Mouse (Mus musculus): Measurements from ENCODE around the gene Spata33. TPM values are rescaled to one million over a fixed set of nuclear protein-coding genes. Genes with fewer than 3 reads are reported as not detected.

Spata33 gene
- total and polyA plus RNA-seq, 3 experiments = 1.2 to 1.4 TPM; not detected in 1

GRCm38 (mm10) chr8:123181391-123181790 is 31.2 kb upstream of the Spata33 start:
- H3K27ac ChIP-seq (ENCODE audit: control insufficient read depth, low read depth, low read length) = no peak overlapping the region
- H3K36me3 ChIP-seq (ENCODE audit: control insufficient read depth in 1 of 2, insufficient read depth in 2 of 2, low read length in 2 of 2) = no peaks in the 10 kb centered on the region
- H3K9me3 ChIP-seq (replicated peaks; ENCODE audit: insufficient read depth, low read length) = no peaks in the 10 kb centered on the region
- DNase-seq (ENCODE audit: low read depth, low spot score) = no peak
- H3K9ac ChIP-seq (ENCODE audit: control insufficient read depth, low read depth, low read length, poor library complexity, severe bottlenecking) = no peak overlapping the region
- H3K27me3 ChIP-seq (ENCODE audit: control insufficient read depth in 1 of 2, insufficient read depth in 2 of 2, low read length in 2 of 2) = 0 out of 4 replicates have a peak, but pooled peaks cover 0 to 1% of the 10 kb centered on the region in 2 experiments
- no peaks in the 10 kb centered on the region for H3K4me1 ChIP-seq (ENCODE audit: control insufficient read depth in 1 of 2, insufficient read depth in 2 of 2, low read length in 2 of 2)
- H3K4me3 ChIP-seq (ENCODE audit: control insufficient read depth in 1 of 2, insufficient read depth in 1 of 2, low read depth in 2 of 2, low read length in 2 of 2) = no peak overlapping the region
- no peak for TF ChIP-seq MAFK (IDR thresholded peaks at IDR 0.05; ENCODE audit: borderline replicate concordance, low read depth, low read length)
- no peak for TF ChIP-seq NELFE (IDR thresholded peaks at IDR 0.05; ENCODE audit: low read depth, low read length)
- no peak for TF ChIP-seq JUND (IDR thresholded peaks at IDR 0.05; ENCODE audit: low read depth, low read length)
- TF ChIP-seq TAL1 (IDR thresholded peaks at IDR 0.05; ENCODE audit: low read length) = no peak
- no peak for TF ChIP-seq E2F4 (IDR thresholded peaks at IDR 0.05; ENCODE audit: borderline replicate concordance, low read depth, low read length)
- TF ChIP-seq ZKSCAN1 (IDR thresholded peaks at IDR 0.05; ENCODE audit: low read depth, low read length) = no peak
- no peak for TF ChIP-seq ZNF384 (IDR thresholded peaks at IDR 0.05; ENCODE audit: low read depth, low read length)
- no peak for TF ChIP-seq SMC3 (IDR thresholded peaks at IDR 0.05; ENCODE audit: low read depth, low read length)
- TF ChIP-seq POLR2AphosphoS5 (IDR thresholded peaks at IDR 0.05; ENCODE audit: borderline replicate concordance, low read depth, low read length) = no peak
- no peak for TF ChIP-seq ELF1 (IDR thresholded peaks at IDR 0.05; ENCODE audit: low read depth, low read length)
- no peak for TF ChIP-seq EP300 (IDR thresholded peaks at IDR 0.05; ENCODE audit: low read depth in 1 of 2, low read length in 2 of 2)
- no peak for TF ChIP-seq SIN3A (IDR thresholded peaks at IDR 0.05; ENCODE audit: low read length)
- TF ChIP-seq CTCF (IDR thresholded peaks at IDR 0.05 in 2 of 3, conservative IDR thresholded peaks at IDR 0.05 in 1 of 3; ENCODE audit: control insufficient read depth in 1 of 3, insufficient read depth in 1 of 3, low read depth in 2 of 3, low read length in 3 of 3, poor library complexity in 1 of 3, severe bottlenecking in 1 of 3) = no peak
- TF ChIP-seq USF2 (IDR thresholded peaks at IDR 0.05; ENCODE audit: borderline replicate concordance in 1 of 2, insufficient read depth in 1 of 2, low read depth in 1 of 2, low read length in 2 of 2) = no peak
- TF ChIP-seq POLR2A (IDR thresholded peaks at IDR 0.05; ENCODE audit: control insufficient read depth in 1 of 2, insufficient read depth in 1 of 2, low read depth in 1 of 2, low read length in 2 of 2, poor library complexity in 1 of 2) = no peak
- TF ChIP-seq HCFC1 (IDR thresholded peaks at IDR 0.05; ENCODE audit: low read depth, low read length) = no peak
- TF ChIP-seq POLR2AphosphoS2 (IDR thresholded peaks at IDR 0.05; ENCODE audit: low read length) = no peak
- H3K79me2 ChIP-seq (ENCODE audit: control insufficient read depth, insufficient read depth, low read length, poor library complexity) = no peaks in the 10 kb centered on the region

GRCm38 (mm10) chr8:123185566-123186409 is 26.8 kb upstream of the Spata33 start, which contains the start of gene Dpep1:
Gene Dpep1 (plus strand): TSS chr8:123186242.
- Histone ChIP-seq H3K36me3 (ENCODE audit: control insufficient read depth in 1 of 2, insufficient read depth in 2 of 2, low read length in 2 of 2) (peaks cover 0 to 6% of the 10 kb centered on the region in 2 experiments; a peak in 2 of 4 replicates), H3K9ac (ENCODE audit: control insufficient read depth, low read depth, low read length, poor library complexity, severe bottlenecking) (no peak within 1 kb of the TSS), H3K27ac (ENCODE audit: control insufficient read depth, low read depth, low read length) (no peak within 1 kb of the TSS), H3K4me1 (ENCODE audit: control insufficient read depth in 1 of 2, insufficient read depth in 2 of 2, low read length in 2 of 2) (peaks cover 0 to 15% of the 10 kb centered on the region in 2 experiments; a peak in 2 of 4 replicates), H3K9me3 (replicated peaks; ENCODE audit: insufficient read depth, low read length) (no peaks in the 10 kb centered on the region), H3K4me3 (ENCODE audit: control insufficient read depth in 1 of 2, insufficient read depth in 1 of 2, low read depth in 2 of 2, low read length in 2 of 2) (no peak within 1 kb of the TSS), H3K79me2 (ENCODE audit: control insufficient read depth, insufficient read depth, low read length, poor library complexity) (no peaks in the 10 kb centered on the region), H3K27me3 (ENCODE audit: control insufficient read depth in 1 of 2, insufficient read depth in 2 of 2, low read length in 2 of 2) (0 out of 4 replicates have a peak, but pooled peaks cover 0 to 1% of the 10 kb centered on the region in 2 experiments)
- no peak for DNase-seq (ENCODE audit: low read depth, low spot score)
- no peak for TF ChIP-seq MYB (IDR thresholded peaks at IDR 0.05; ENCODE audit: low read depth, low read length)
- no peak for TF ChIP-seq ELF1 (IDR thresholded peaks at IDR 0.05; ENCODE audit: low read depth, low read length)
- no peak for TF ChIP-seq NELFE (IDR thresholded peaks at IDR 0.05; ENCODE audit: low read depth, low read length)
- no peak for TF ChIP-seq SIN3A (IDR thresholded peaks at IDR 0.05; ENCODE audit: low read length)
- TF ChIP-seq GATA1 (IDR thresholded peaks at IDR 0.05; ENCODE audit: low read depth, low read length) = no peak
- TF ChIP-seq MEF2A (IDR thresholded peaks at IDR 0.05; ENCODE audit: extremely low read depth, insufficient replicate concordance, low read depth, low read length, poor library complexity, severe bottlenecking) = no peak
- TF ChIP-seq POLR2AphosphoS2 (IDR thresholded peaks at IDR 0.05; ENCODE audit: low read length) = no peak
- TF ChIP-seq MAZ (IDR thresholded peaks at IDR 0.05; ENCODE audit: low read depth, low read length) = no peak
- TF ChIP-seq POLR2A (IDR thresholded peaks at IDR 0.05; ENCODE audit: control insufficient read depth in 1 of 2, insufficient read depth in 1 of 2, low read depth in 1 of 2, low read length in 2 of 2, poor library complexity in 1 of 2) = no peak
- no peak for TF ChIP-seq POLR2AphosphoS5 (IDR thresholded peaks at IDR 0.05; ENCODE audit: borderline replicate concordance, low read depth, low read length)
- TF ChIP-seq MYC (IDR thresholded peaks at IDR 0.05; ENCODE audit: low read depth, low read length) = no peak
- TF ChIP-seq TCF12 (IDR thresholded peaks at IDR 0.05; ENCODE audit: low read depth, low read length) = no peak
- TF ChIP-seq UBTF (IDR thresholded peaks at IDR 0.05; ENCODE audit: borderline replicate concordance, insufficient read depth, low read depth, low read length) = no peak
- no peak for TF ChIP-seq MAX (IDR thresholded peaks at IDR 0.05; ENCODE audit: low read length)
- no peak for TF ChIP-seq E2F4 (IDR thresholded peaks at IDR 0.05; ENCODE audit: borderline replicate concordance, low read depth, low read length)
- TF ChIP-seq TAL1 (IDR thresholded peaks at IDR 0.05; ENCODE audit: low read length) = no peak
- TF ChIP-seq ZC3H11A (IDR thresholded peaks at IDR 0.05; ENCODE audit: low read depth, low read length) = no peak
- TF ChIP-seq RCOR1 (IDR thresholded peaks at IDR 0.05; ENCODE audit: low read depth, low read length) = no peak
- no peak for TF ChIP-seq EP300 (IDR thresholded peaks at IDR 0.05; ENCODE audit: low read depth in 1 of 2, low read length in 2 of 2)

Data from MEL (cell line).